Mouse (Mus musculus): ENCODE measurements at regions not wholly inside any gene's neighbourhood (a gene's known extent, or its start where the extent isn't known, plus 50 kb on each side); places are given as distances from the start of the nearest gene placed in this dataset.

DNA sequence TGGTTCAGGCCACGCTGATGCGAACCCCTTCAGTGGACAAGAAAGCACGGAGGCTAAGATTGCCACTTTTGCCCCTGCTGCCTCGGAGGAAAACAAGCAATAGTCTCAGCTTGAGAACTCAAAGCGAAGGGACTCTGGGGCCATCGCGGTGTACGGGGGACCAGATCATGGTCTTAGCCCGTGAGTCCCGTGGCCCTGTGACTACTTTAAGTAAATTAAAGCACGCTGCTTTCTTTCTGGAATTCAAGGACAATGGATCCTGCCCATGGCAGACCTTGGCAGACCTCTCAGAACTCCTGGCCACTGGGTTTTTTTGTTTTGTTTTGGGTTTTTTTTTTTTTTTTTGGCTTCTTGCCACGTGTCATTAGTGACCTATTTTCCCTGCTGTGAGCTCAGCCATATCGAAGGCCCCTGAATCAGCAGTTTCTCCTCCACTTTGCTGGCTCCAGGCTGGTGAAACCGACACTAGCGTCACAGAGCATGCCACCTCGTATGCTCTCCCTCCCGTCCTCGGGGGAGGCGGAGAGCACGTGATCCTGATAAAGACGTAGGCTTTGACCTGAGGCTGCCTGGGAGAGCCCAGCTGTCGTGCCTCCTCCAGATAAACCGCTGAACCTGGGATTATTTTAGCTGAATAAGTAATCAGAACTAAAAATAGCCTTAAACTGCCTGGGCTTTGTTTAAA lies 174.6 kb downstream of the Cand1 start:
- no peak for TF ChIP-seq HCFC1 (IDR thresholded peaks at IDR 0.05; ENCODE audit: borderline replicate concordance, insufficient read depth, low read length)
- TF ChIP-seq MAFK (IDR thresholded peaks at IDR 0.05; ENCODE audit: insufficient read depth, low read depth, low read length), result no peak
- no peak; the same call in 1 of the 2 replicates for TF ChIP-seq ZNF384 (IDR thresholded peaks at IDR 0.05; ENCODE audit: low read depth, low read length)

All from ES-E14 (cell line).